Mouse (Mus musculus) lung, postnatal 14 days (tissue): ENCODE data around the gene Supv3l1.
"Not testable (repeated sequence)": the region's sequence is repeated elsewhere in the genome, so short reads cannot be mapped to it uniquely, and the experiment has no call there.

Experiments
- DNase-seq: peaks from one replicate; pipeline ENCODE4 v3.0.0; 2021

Gene Supv3l1

GRCm38 (mm10) chr10:62449364-62450279, at the start of gene Supv3l1, which contains the start of gene 4930507D05Rik:
Gene Supv3l1, minus strand, starts transcription at chr10:62449738.
Gene 4930507D05Rik, plus strand, starts transcription at chr10:62449489.
- peak; percentile 93 for DNase-seq

- not testable (repeated sequence) for DNase-seq
Measured at GRCm38 (mm10) chr10:62491681-62492080, 42.1 kb upstream of the Supv3l1 start.

DNA sequence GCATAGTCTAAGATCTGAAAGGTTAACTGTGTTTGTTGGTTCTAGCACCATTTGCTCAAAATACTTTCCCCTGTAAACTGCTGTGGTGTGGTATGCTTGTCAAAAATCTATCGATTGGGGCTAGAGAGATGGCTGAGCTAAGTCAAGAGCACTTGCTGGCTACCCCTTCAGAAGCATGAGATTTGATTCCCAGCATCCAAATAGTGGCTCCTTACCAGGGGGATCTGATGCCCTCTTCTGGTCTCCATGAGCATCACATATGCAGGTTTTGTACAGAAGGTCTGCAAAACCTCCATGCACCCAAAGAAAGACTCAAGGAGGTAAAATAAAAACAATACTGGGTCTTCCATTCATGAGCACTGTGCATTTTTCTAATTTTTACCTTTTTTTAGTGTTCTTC, 38.7 kb upstream of the Supv3l1 start:
- DNase-seq, result peak; percentile 60

DNA sequence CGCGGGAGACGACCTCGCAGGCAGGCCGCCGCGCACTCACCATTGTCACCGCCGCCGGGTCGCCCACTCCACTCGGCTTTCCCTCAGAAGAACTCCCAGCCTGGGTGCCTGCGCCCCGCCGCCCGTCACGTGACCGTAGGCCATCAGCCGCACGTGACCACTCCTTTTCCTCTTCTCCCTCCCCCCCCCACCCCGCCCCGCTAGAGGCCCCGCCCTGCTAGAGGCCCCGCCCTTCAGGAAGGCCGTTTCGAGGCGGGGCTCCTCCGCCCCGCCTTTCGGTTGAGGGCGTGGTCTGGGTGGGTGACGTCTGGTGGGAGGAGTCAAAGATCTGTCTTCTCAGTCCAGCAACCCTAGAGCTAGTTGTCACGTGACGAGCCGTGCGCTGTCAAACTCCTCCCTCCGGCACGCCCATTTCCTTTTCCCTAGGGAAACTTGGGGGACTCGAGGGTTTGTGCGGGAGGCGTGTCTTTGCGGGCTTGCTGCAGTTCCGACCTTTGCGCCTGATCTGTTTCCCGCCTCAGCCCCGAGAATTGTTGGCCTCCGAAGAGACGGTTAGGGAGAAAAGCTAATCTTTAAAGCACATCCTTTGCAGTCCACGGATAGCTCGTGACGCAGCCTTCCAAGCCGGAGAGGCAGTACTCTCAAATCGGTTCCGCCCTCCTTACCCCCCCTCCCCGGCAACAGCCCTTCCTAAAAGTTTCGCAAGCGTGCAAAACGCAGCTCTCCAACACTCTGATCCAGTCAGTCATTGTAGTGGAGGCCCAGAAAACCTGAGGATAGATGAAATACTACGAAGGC, 37.3 kb upstream of the Supv3l1 start, which contains the start of gene Vps26a:
Vps26a (minus strand) TSS at position 188 of the 798 bp plus-strand sequence.
- DNase-seq, result peak; percentile 99

DNA sequence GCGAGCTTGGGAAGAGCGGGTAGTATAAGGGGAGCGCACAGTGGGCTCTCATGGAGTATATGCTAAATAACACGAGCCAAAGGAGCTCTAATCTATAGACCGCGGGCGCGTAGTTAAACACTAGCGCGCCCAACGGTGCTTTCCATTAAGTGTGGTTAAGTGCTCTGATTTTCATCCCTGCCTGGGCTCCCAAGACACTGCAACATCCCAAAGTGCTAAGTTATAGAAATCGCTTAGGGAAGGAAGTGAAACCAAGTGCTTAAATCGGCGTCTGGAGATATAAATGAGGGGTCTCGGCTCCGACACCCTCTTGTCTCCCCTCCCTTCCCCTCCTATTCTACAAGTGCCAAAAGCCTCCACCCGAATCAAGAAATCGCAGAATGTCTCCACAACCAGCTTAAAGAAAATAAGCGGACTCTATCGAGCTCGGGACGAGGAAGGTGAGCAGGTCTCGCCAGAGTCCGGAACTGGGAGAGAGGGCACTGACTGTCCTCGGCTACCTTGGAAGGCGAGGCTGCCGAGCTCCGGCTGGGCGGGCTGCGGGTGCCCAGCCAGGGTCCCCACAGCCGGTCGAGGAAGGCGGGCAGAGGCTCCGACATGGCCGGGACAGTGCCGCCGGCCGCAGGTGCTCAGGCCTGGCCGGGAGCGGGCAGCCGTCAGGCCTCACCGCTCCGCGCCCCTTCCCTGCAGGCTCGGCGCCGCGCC, 36.5 kb upstream of the Supv3l1 start:
- no peak for DNase-seq

DNA sequence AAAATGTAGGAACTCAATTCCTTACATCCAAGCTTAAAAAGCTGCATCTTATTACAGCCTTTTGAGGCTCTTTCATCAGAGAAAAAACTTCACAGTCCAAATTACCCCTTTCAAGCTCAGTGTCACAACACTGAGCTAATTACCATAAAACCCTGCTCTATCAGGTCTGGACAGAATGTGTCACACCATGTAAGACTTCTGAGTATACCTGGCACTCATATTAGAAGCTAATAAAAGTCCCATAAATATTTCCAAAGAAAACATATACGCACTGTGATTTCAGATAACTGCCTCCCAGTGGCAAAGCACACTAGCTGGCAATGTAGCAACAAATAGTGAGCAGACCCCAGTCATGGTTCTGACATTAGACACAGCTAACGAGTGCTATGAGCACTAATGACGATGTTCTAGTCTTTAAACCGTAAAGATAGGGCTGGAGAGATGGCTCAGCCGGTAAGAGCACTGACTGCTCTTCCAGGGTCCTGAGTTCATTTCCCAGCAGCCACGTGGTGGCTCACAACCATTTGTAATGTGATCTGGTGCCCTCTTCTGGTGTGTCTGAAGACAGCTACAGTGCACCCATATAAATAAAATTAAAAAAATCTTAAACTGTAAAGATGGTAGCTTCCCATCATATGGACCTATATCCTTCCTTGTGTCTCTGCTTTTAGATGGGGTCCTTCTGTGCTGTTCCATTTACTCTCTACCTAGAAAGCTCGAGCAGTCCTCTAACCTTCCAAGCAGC, 31.7 kb upstream of the Supv3l1 start:
- DNase-seq, result no peak

GRCm38 (mm10) chr10:62476980-62477379, 27.4 kb upstream of the Supv3l1 start:
- no peak for DNase-seq

GRCm38 (mm10) chr10:62474944-62475343, 25.4 kb upstream of the Supv3l1 start:
- no peak for DNase-seq

GRCm38 (mm10) chr10:62471105-62471504, 21.6 kb upstream of the Supv3l1 start:
- DNase-seq, result no peak

GRCm38 (mm10) chr10:62469736-62470135, 20.2 kb upstream of the Supv3l1 start:
- DNase-seq, result no peak

DNA sequence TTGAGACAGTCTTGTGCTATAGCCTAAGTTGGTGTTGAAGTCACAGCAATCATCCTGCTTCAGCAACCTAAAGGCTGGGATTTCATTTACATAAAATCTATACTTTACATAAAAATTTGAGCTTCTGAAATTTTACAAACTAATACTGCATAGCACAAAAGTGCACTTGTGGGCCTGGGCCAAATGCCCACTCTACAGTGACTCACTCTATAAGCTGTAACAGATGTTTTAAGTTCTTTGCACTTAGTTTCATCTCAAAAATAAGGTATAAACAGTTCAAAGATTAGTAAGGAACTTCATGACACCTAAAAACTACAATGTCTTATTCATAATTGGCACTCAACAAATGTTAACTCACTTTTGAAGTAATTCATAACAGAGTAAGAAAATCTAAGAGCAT, 11.8 kb upstream of the Supv3l1 start:
- DNase-seq, result no peak

GRCm38 (mm10) chr10:62452001-62452400, 2.5 kb upstream of the Supv3l1 start:
- not testable (repeated sequence) for DNase-seq

DNA sequence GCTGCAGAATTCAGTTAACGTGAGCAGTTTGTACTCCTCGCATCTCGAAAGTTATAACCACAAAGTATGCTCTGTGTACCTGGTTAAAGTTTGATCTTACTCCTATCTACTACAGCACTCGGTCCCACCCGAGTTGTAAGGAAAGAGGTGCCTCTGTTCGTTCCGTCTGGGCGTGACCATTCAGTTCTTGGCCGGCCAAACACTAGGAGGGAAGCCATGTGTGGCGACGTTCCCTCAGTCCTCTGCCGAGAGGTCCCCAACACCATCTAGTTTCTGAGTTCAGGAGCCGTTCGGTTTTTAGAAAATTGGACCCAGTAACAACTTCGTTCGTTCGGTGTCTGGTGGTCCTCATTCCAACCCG, 722 bp upstream of the Supv3l1 start:
- DNase-seq, result no peak

- DNase-seq, result no peak
Measured at GRCm38 (mm10) chr10:62430427-62430826, 19.1 kb downstream of the Supv3l1 start.

GRCm38 (mm10) chr10:62425081-62425871, 24.3 kb downstream of the Supv3l1 start:
- no peak for DNase-seq

GRCm38 (mm10) chr10:62422255-62422654, 27.3 kb downstream of the Supv3l1 start, which contains the start of gene Hkdc1:
Gene Hkdc1, minus strand, starts transcription at chr10:62422491.
- peak; percentile 34 for DNase-seq

DNA sequence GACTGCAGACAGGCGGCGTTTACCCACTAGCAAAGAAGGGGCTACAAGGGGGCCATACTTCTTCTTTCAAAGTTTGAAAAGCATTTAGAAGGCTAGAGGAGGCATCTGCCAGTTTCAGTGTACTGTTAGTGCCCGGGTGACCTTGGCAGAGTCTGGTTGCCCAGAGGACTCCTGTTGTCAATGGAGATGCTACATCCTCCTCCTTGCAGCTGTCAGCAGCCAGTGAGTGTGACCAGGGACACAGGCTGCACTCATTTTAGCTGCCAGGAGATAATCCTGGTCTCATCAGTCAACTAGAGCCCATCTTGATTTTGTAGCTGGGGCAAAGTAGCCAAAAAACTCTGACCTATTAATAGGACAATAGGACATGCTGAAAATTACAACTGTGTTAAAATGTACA, 28.4 kb downstream of the Supv3l1 start:
- DNase-seq, result no peak

DNA sequence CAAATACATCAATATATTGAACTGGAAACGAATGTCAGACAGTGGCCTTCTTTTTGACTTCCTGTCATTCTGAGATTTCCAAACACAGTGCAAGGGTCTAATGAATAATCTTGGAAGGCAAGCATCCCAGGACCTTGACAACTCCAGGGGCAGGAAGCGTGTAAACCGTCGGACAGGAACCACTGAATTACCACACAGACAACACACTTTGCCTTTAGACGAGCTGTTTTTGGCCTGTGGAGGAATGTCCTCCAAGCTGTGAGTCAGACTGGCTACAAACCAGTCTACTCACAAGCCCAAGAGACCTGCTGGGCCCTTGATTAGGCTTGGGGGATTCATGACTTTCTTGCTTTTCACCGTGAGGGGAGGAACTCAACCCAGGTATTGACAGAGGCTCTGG, 29.1 kb downstream of the Supv3l1 start:
- no peak for DNase-seq

- DNase-seq, result no peak
Measured at GRCm38 (mm10) chr10:62419422-62419821, 30.1 kb downstream of the Supv3l1 start.

- no peak for DNase-seq
Measured at GRCm38 (mm10) chr10:62418831-62419356, 30.6 kb downstream of the Supv3l1 start.

- peak; percentile 14 for DNase-seq
Measured at GRCm38 (mm10) chr10:62413606-62413982, 35.9 kb downstream of the Supv3l1 start.
